8 mouse cellular contexts compared by ENCODE assay signal in genomic region chr1:182461813-182462212, GRCm38 (mm10). TPM values are rescaled to one million over a fixed set of nuclear protein-coding genes. Genes with fewer than 3 reads are reported as not detected.
A peak's percentile ranks its signal among the peaks of the same experiment; 100 is the strongest.
DNase-seq lines count a peak whose midpoint lies in the region; ATAC-seq lines count a peak whose summit lies in the region.

No protein-coding gene starts in this region.

- intact Hi-C loops in left cerebral cortex, postnatal 10 days (cut with DNase I) = no loop called here
- intact Hi-C loops in left cerebral cortex, postnatal 36 days (cut with DNase I) = loop anchor here (5.0 kb wide), 1 partner anchor 55 kb away; the partner anchor contains the start of gene Trp53bp2
- intact Hi-C loops in heart, postnatal 10 days (cut with DNase I) = no loop called here

- DNase-seq in left cerebral cortex, postnatal 10 days (ENCODE audit: extremely low spot score in 1 of 2, low spot score in 2 of 2) = peak; percentile 29 to 46
- no peak for DNase-seq in left cerebral cortex, postnatal 36 days (ENCODE audit: low spot score in 2 of 2)
- peak; percentile 95 for DNase-seq in cerebellum, adult 11-12 months
- peak; percentile 72 to 73 for DNase-seq in heart, postnatal 10 days
- peak; percentile 44 to 71 for DNase-seq in layer of hippocampus, postnatal 14 days (ENCODE audit: low spot score in 2 of 2)
- no peak for DNase-seq in urinary bladder, adult 18-20 months (ENCODE audit: low spot score in 2 of 2)
- DNase-seq in spleen, adult 18-20 months = no peak

- no peak for ATAC-seq in megakaryocyte progenitor cell, adult 5-6 weeks (replicated peaks; ENCODE audit: poor library complexity)

RNA-seq across cellular contexts. Expression of gene Trp53bp2, which starts 52.8 kb away (rescaled TPM):
- 10 to 100 TPM; 15.6 to 20.3 TPM for total RNA-seq in left cerebral cortex, postnatal 10 days (2021)
- total RNA-seq in left cerebral cortex, postnatal 36 days (2021) = 10 to 100 TPM; 21.9 to 23.4 TPM
- total RNA-seq in heart, postnatal 10 days (2021) = 10 to 100 TPM; 17.2 to 20.3 TPM
- total RNA-seq in layer of hippocampus, postnatal 14 days (2021) = 10 to 100 TPM; 27.2 to 30.5 TPM
- 12.3 and 17.5 TPM in 2 replicates for total RNA-seq in megakaryocyte progenitor cell, adult 5-6 weeks (2015)
- total RNA-seq in megakaryocyte progenitor cell, adult 5-6 weeks (2017) = 7.5 and 10.6 TPM in 2 replicates

RNA-seq across cellular contexts. Expression of gene Capn2, which starts 55.6 kb away (rescaled TPM):
- total RNA-seq in left cerebral cortex, postnatal 10 days (2021) = 10 to 100 TPM; 59.9 to 64.6 TPM
- 10 to 100 TPM; 59.1 to 63.6 TPM for total RNA-seq in left cerebral cortex, postnatal 36 days (2021)
- 10 to 100 TPM; 87.8 to 91.2 TPM for total RNA-seq in heart, postnatal 10 days (2021)
- 10 to 100 TPM; 67.8 to 69.2 TPM for total RNA-seq in layer of hippocampus, postnatal 14 days (2021)
- total RNA-seq in megakaryocyte progenitor cell, adult 5-6 weeks (2015) = 4.1 and 9.7 TPM in 2 replicates
- total RNA-seq in megakaryocyte progenitor cell, adult 5-6 weeks (2017) = 8.7 and 10.5 TPM in 2 replicates

Comparison
In these comparisons a context has a peak if more than half of its experiments do, and no peak if none do; other contexts are left out.
1. DNase-seq: peak in left cerebral cortex, postnatal 10 days (2 of 2), cerebellum, adult 11-12 months (single experiment), heart, postnatal 10 days (2 of 2) and layer of hippocampus, postnatal 14 days (2 of 2); none in left cerebral cortex, postnatal 36 days (0 of 2), urinary bladder, adult 18-20 months (0 of 2) and spleen, adult 18-20 months (0 of 2).
2. RNA of gene Capn2, which starts 55.6 kb away (total RNA-seq): 87.8 to 91.2 TPM in heart, postnatal 10 days, 67.8 to 69.2 TPM in layer of hippocampus, postnatal 14 days, 59.9 to 64.6 TPM in left cerebral cortex, postnatal 10 days and 59.1 to 63.6 TPM in left cerebral cortex, postnatal 36 days; 4.1 to 10.5 TPM in megakaryocyte progenitor cell, adult 5-6 weeks; every median in the first group is over 4 times any median in the second.